Mouse (Mus musculus) ES-Bruce4 (cell line): ENCODE data around the gene Cys1.

Experiments
- CTCF ChIP-seq: IDR thresholded peaks from one replicate; pipeline ENCODE4 v1.8.1; 2011; ENCODE audit warnings: low read depth, low read length
- POLR2A ChIP-seq: IDR thresholded peaks from one replicate; pipeline ENCODE4 v1.8.1; 2011; ENCODE audit warnings: low read length; ENCODE audit not compliant: insufficient read depth

- TF ChIP-seq POLR2A (no peak), CTCF (no peak)
Measured at GRCm38 (mm10) chr12:24661100-24661499, 20.5 kb downstream of the Cys1 start.
